Mouse (Mus musculus) kidney, embryonic 15.5 days (tissue): ENCODE measurements around the gene Cep97. TPM values are rescaled to one million over a fixed set of nuclear protein-coding genes. Genes with fewer than 3 reads are reported as not detected.
"Not testable (repeated sequence)": the region's sequence is repeated elsewhere in the genome, so short reads cannot be mapped to it uniquely, and the experiment has no call there.

Experiments used
- ATAC-seq: fragments of 200-750 bp; cut with Nextera tagmentation; replicated peaks from 2 replicates; pipeline ENCODE4 v1.8.0; 2017; ENCODE audit warnings: moderate TSS enrichment; ENCODE audit not compliant: low FRiP score
- H3K27ac ChIP-seq: fragments of 300-500 bp; sonication (generic); 2 replicates; pipeline ENCODE4 v1.5.1; 2015; ENCODE audit warnings: mild to moderate bottlenecking, inconsistent platforms
- H3K27me3 ChIP-seq: fragments of 300-500 bp; sonication (generic); 2 replicates; pipeline ENCODE4 v1.6.1; 2015; ENCODE audit warnings: inconsistent platforms
- H3K36me3 ChIP-seq: fragments of 300-500 bp; sonication (generic); 2 replicates; pipeline ENCODE4 v1.6.1; 2015; ENCODE audit warnings: inconsistent platforms
- H3K4me1 ChIP-seq: fragments of 300-500 bp; sonication (generic); 2 replicates; pipeline ENCODE4 v1.6.1; 2015; ENCODE audit warnings: inconsistent platforms
- H3K4me2 ChIP-seq: fragments of 300-500 bp; sonication (generic); 2 replicates; pipeline ENCODE4 v1.6.1; 2015; ENCODE audit warnings: moderate library complexity, mild to moderate bottlenecking, inconsistent platforms
- H3K4me3 ChIP-seq: fragments of 300-500 bp; sonication (generic); replicated peaks from 2 replicates; pipeline ENCODE4 v1.5.1; 2015; ENCODE audit warnings: mild to moderate bottlenecking, inconsistent platforms
- H3K9ac ChIP-seq: fragments of 300-500 bp; sonication (generic); 2 replicates; pipeline ENCODE4 v1.6.1; 2015; ENCODE audit warnings: mild to moderate bottlenecking, inconsistent platforms
- H3K9me3 ChIP-seq: fragments of 300-500 bp; sonication (generic); replicated peaks from 2 replicates; pipeline ENCODE4 v1.6.1; 2016; ENCODE audit warnings: inconsistent platforms
- WGBS: fragments of 180-500 bp; shearing (Covaris S2); methylation state at CpG from one replicate; pipeline ENCODE4 v1.1.7; 2015; ENCODE audit warnings: mixed read lengths; 5-methylcytosine and 5-hydroxymethylcytosine counted together
- polyA plus RNA-seq: library from polyadenylated mRNA; unstranded; fragments of >200 nt; fragmentation: Nextera tagmentation; extraction: Ambion mirVana; gene quantifications from 2 replicates; pipeline ENCODE4 v1.2.1, GENCODE M21; 2015

Cep97 gene
- polyA plus RNA-seq, 1 experiment from 2014 or later: 13.7 TPM

DNA sequence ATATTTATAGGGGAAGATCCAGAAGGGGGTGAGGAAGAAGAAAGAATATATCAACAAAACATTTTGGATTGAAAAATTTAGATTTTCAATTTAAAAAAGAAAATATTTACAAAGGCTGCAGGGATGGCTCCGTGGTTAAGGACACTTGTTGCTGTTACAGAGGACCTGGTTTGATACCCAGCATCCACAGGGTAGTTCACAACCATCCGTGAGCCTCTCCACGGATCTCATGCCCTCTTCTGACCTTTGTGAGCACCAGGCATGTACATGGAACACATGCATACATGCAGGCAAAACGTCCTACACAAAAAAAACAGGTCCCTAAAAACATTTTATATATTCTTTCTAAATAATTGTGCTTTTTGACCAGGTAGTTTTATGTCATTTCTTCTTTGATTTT, 70.8 kb downstream of the Cep97 start:
- H3K4me2 ChIP-seq: no peak overlapping the region
- no peak overlapping the region for H3K4me3 ChIP-seq
- no peaks in the 10 kb centered on the region for H3K9me3 ChIP-seq
- no peak for ATAC-seq
- no peaks in the 10 kb centered on the region for H3K4me1 ChIP-seq
- no peak overlapping the region for H3K9ac ChIP-seq
- H3K27me3 ChIP-seq: no peaks in the 10 kb centered on the region
- 69% methylated on average over 4 of the region's 4 CpGs for WGBS
- peaks cover 8% of the 10 kb centered on the region; the same call in 1 of the 2 replicates for H3K36me3 ChIP-seq
- H3K27ac ChIP-seq: no peak overlapping the region

GRCm38 (mm10) chr16:55863149-55863815, 71.4 kb downstream of the Cep97 start:
- WGBS: 28% methylated on average over 7 of the region's 7 CpGs
- no peak for ATAC-seq
- no peaks in the 10 kb centered on the region for H3K4me1 ChIP-seq

GRCm38 (mm10) chr16:55861104-55861503, 73.6 kb downstream of the Cep97 start:
- H3K36me3 ChIP-seq: peaks cover 13% of the 10 kb centered on the region; the same call in 1 of the 2 replicates
- H3K27me3 ChIP-seq: no peaks in the 10 kb centered on the region
- 85% methylated on average over 3 of the region's 3 CpGs for WGBS
- H3K27ac ChIP-seq: no peak overlapping the region
- H3K4me1 ChIP-seq: no peaks in the 10 kb centered on the region
- no peak overlapping the region for H3K9ac ChIP-seq
- 0 out of 2 replicates have a peak, but pooled peaks cover 5% of the 10 kb centered on the region for H3K9me3 ChIP-seq
- H3K4me2 ChIP-seq: no peak overlapping the region
- no peak for ATAC-seq
- H3K4me3 ChIP-seq: no peak overlapping the region

More at GRCm38 (mm10) chr16:55863149-55863815, 71.4 kb downstream of the Cep97 start:
- H3K27ac ChIP-seq: no peak overlapping the region
- peaks cover 8% of the 10 kb centered on the region; the same call in 1 of the 2 replicates for H3K36me3 ChIP-seq
- H3K27me3 ChIP-seq: no peaks in the 10 kb centered on the region
- no peaks in the 10 kb centered on the region for H3K9me3 ChIP-seq
- H3K9ac ChIP-seq: no peak overlapping the region
- no peak overlapping the region for H3K4me3 ChIP-seq
- H3K4me2 ChIP-seq: no peak overlapping the region

GRCm38 (mm10) chr16:55859421-55859820, 75.2 kb downstream of the Cep97 start:
- H3K9me3 ChIP-seq, H3K36me3 ChIP-seq, H3K27me3 ChIP-seq, H3K4me3 ChIP-seq, H3K4me2 ChIP-seq, ATAC-seq, H3K27ac ChIP-seq, H3K4me1 ChIP-seq, H3K9ac ChIP-seq: not testable (repeated sequence)
- WGBS: 94% methylated on average over 4 of the region's 4 CpGs

DNA sequence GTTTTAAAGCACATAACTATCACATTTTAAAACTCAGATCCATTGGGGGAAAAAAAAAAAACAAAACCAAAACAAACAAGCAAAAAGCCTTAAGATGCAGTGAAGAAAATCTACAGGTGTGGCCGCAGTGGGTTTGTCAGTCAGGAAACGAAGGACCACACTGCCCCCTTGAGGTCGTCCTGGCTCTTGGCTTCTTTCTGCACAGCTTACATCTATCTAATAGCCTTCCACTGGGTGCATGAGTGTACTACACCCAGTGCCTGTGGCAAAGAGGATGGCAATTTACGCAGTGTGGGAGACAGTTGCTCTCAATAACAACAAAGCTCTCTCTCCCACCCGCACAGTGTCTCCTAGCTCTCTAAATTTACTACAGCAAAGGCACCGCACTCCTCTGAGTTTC, 76.2 kb downstream of the Cep97 start:
- WGBS: 64% methylated on average over 6 of the region's 6 CpGs
- H3K27ac ChIP-seq: no peak overlapping the region
- 0 out of 2 replicates have a peak, but pooled peaks have one; percentile 33 for ATAC-seq
- peaks cover 6% of the 10 kb centered on the region; the same call in 1 of the 2 replicates for H3K36me3 ChIP-seq
- H3K4me1 ChIP-seq: no peaks in the 10 kb centered on the region
- H3K9ac ChIP-seq: no peak overlapping the region
- H3K27me3 ChIP-seq: no peaks in the 10 kb centered on the region
- H3K4me3 ChIP-seq: no peak overlapping the region
- no peak overlapping the region for H3K4me2 ChIP-seq
- H3K9me3 ChIP-seq: 0 out of 2 replicates have a peak, but pooled peaks cover 5% of the 10 kb centered on the region

GRCm38 (mm10) chr16:55852943-55853727, 81.5 kb downstream of the Cep97 start:
- peak; percentile 76 for ATAC-seq
- Histone ChIP-seq H3K4me1 (0 out of 2 replicates have a peak, but pooled peaks cover 2% of the 10 kb centered on the region), H3K36me3 (peaks cover 12% of the 10 kb centered on the region; the same call in 1 of the 2 replicates), H3K27me3 (no peaks in the 10 kb centered on the region), H3K4me2 (no peak overlapping the region), H3K4me3 (no peak overlapping the region), H3K9ac (no peak overlapping the region), H3K27ac (no peak overlapping the region), H3K9me3 (0 out of 2 replicates have a peak, but pooled peaks cover 5% of the 10 kb centered on the region)
- WGBS: 51% methylated on average over 19 of the region's 19 CpGs

DNA sequence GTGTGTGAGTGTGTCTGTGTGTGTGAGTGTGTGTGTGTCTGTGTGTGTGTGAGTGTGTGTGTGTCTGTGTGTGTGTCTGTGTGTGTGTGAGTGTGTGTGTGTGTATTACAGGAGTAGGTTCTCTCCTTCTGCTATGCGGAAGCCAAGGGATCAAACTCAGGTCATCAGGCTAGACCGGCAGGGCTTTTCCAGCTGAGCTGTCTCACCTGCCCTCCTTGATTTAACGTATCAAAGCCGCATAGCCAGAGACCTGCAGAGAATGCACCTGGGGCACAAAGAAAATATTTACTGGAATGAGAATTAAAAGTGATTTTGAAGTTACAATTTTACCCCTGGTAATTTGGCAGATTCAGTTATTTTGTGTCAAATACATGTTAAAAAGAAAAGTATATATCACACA, 82.1 kb downstream of the Cep97 start:
- WGBS: 21% methylated on average over 4 of the region's 4 CpGs
- Histone ChIP-seq H3K4me2 (no peak overlapping the region), H3K27ac (no peak overlapping the region), H3K36me3 (peaks cover 12% of the 10 kb centered on the region; the same call in 1 of the 2 replicates), H3K4me3 (no peak overlapping the region), H3K4me1 (0 out of 2 replicates have a peak, but pooled peaks cover 2% of the 10 kb centered on the region), H3K9ac (no peak overlapping the region), H3K9me3 (0 out of 2 replicates have a peak, but pooled peaks cover 5% of the 10 kb centered on the region), H3K27me3 (no peaks in the 10 kb centered on the region)
- peak; percentile 69 for ATAC-seq

GRCm38 (mm10) chr16:55850485-55850884, 84.2 kb downstream of the Cep97 start:
- Histone ChIP-seq H3K36me3 (0 out of 2 replicates have a peak, but pooled peaks cover 5% of the 10 kb centered on the region), H3K9me3 (no peaks in the 10 kb centered on the region), H3K4me3 (no peak overlapping the region), H3K4me1 (0 out of 2 replicates have a peak, but pooled peaks cover 2% of the 10 kb centered on the region), H3K4me2 (no peak overlapping the region), H3K9ac (no peak overlapping the region), H3K27ac (no peak overlapping the region), H3K27me3 (no peaks in the 10 kb centered on the region)
- ATAC-seq: no peak
- WGBS: 81% methylated on average over 3 of the region's 3 CpGs

Other genes starting within 250 kb of the Cep97 start
- gene Nfkbiz, start 96.0 kb downstream of the Cep97 start, polyA plus RNA-seq: 3.8 and 4.3 TPM in 2 replicates
- 1.6 and 1.9 TPM in 2 replicates for gene Nxpe3, start 39.6 kb downstream of the Cep97 start, polyA plus RNA-seq
- gene Rpl24, start 31.4 kb upstream of the Cep97 start, polyA plus RNA-seq: 771 and 828 TPM in 2 replicates
- gene Zbtb11, start 39.0 kb upstream of the Cep97 start, polyA plus RNA-seq: 19.5 and 19.9 TPM in 2 replicates
- 216 and 240 TPM in 2 replicates for gene Pcnp, start 94.9 kb upstream of the Cep97 start, polyA plus RNA-seq
- gene Trmt10c, start 103.0 kb upstream of the Cep97 start, polyA plus RNA-seq: 28.8 and 28.9 TPM in 2 replicates
- 28.8 and 33.2 TPM in 2 replicates for gene Senp7, start 113.5 kb upstream of the Cep97 start, polyA plus RNA-seq